Mouse (Mus musculus): ENCODE results near the gene Zfp386. TPM values are rescaled to one million over a fixed set of nuclear protein-coding genes. Genes with fewer than 3 reads are reported as not detected.

The Zfp386 gene
- polyA plus RNA-seq, 1 experiment, result 5.1 TPM

- Histone ChIP-seq H3K4me1 (ENCODE audit: control insufficient read depth, insufficient read depth, low read length) (no peaks in the 10 kb centered on the region), H3K4me3 (replicated peaks; ENCODE audit: extremely low read depth, low read depth, low read length) (no peak overlapping the region)
- 76% methylated on average over 8 of the region's 8 CpGs for WGBS
- DNase-seq, result no peak
- TF ChIP-seq CTCF (IDR thresholded peaks at IDR 0.05; ENCODE audit: insufficient read depth, low read length) (no peak), POLR2A (IDR thresholded peaks at IDR 0.05; ENCODE audit: borderline replicate concordance, extremely low read depth, low read depth, low read length) (no peak)
Observed at GRCm38 (mm10) chr12:116054342-116054741, 6.8 kb downstream of the Zfp386 start.

GRCm38 (mm10) chr12:116056112-116056511, 8.6 kb downstream of the Zfp386 start:
- WGBS, result 91% methylated on average over 3 of the region's 3 CpGs
- Histone ChIP-seq H3K4me1 (ENCODE audit: control insufficient read depth, insufficient read depth, low read length) (no peaks in the 10 kb centered on the region), H3K4me3 (replicated peaks; ENCODE audit: extremely low read depth, low read depth, low read length) (no peak overlapping the region)
- DNase-seq, result no peak
- TF ChIP-seq POLR2A (IDR thresholded peaks at IDR 0.05; ENCODE audit: borderline replicate concordance, extremely low read depth, low read depth, low read length), result no peak
- no peak for TF ChIP-seq CTCF (IDR thresholded peaks at IDR 0.05; ENCODE audit: insufficient read depth, low read length)

DNA sequence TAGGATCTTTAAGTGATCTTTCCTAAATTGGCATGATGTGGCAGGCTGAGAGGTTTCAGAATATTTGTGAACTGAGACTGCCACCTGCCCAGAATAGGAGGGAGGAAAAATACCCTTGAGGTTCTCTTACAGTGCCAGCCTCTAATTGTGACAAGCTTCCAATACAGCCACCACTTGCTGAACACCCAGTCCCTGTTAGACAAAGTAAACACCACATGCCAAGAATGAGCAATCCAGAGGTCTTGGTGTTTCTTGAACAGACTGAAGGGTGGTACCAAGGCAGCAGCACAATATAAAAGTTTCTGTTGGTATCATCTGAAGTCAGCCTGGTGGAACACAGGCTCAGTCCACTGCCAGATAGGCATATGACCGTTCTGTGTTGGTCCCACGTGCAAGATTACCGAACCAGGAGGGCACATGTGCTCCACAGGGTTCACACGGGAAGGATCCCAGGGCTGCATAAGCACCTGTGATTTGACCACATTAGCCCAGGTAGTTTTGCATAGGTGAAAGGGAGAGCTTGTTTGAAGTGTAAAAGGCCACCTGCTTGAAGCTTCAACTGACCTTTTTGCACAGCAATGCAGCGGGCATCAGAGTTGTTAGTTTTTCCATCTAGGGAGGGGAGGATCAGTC, 14.2 kb downstream of the Zfp386 start:
- Histone ChIP-seq H3K4me1 (ENCODE audit: control insufficient read depth, insufficient read depth, low read length) (no peaks in the 10 kb centered on the region), H3K4me3 (replicated peaks; ENCODE audit: extremely low read depth, low read depth, low read length) (no peak overlapping the region)
- WGBS, result 96% methylated on average over 5 of the region's 5 CpGs
- DNase-seq, result no peak
- TF ChIP-seq POLR2A (IDR thresholded peaks at IDR 0.05; ENCODE audit: borderline replicate concordance, extremely low read depth, low read depth, low read length) (no peak), CTCF (IDR thresholded peaks at IDR 0.05; ENCODE audit: insufficient read depth, low read length) (no peak)

GRCm38 (mm10) chr12:116062194-116062583, 14.7 kb downstream of the Zfp386 start:
- no peak overlapping the region for H3K4me3 ChIP-seq (replicated peaks; ENCODE audit: extremely low read depth, low read depth, low read length)
- DNase-seq, result no peak
- TF ChIP-seq POLR2A (IDR thresholded peaks at IDR 0.05; ENCODE audit: borderline replicate concordance, extremely low read depth, low read depth, low read length) (no peak), CTCF (IDR thresholded peaks at IDR 0.05; ENCODE audit: insufficient read depth, low read length) (no peak)
- WGBS, result 94% methylated on average over 2 of the region's 2 CpGs
- no peaks in the 10 kb centered on the region for H3K4me1 ChIP-seq (ENCODE audit: control insufficient read depth, insufficient read depth, low read length)

DNA sequence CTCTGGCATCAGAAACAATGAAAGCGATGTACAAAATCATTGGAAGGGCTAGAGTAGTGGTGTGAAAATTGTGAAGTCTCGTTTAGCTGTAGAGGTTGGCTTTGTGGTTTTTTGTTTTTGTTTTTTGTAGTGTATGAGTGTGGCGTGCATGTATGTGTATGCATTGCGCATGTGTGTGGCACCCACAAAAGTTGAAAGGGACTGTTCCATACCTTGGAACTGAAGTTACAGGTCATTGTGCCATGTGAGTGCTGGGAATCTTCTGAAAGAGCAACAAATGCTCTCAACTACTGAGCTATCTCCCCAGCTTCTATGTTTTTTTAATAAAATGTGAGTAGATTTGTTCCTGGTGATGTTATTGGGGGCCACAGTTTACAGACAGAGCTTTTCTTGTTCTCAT, 15.5 kb downstream of the Zfp386 start:
- H3K4me1 ChIP-seq (ENCODE audit: control insufficient read depth, insufficient read depth, low read length), result no peaks in the 10 kb centered on the region
- DNase-seq, result no peak
- TF ChIP-seq POLR2A (IDR thresholded peaks at IDR 0.05; ENCODE audit: borderline replicate concordance, extremely low read depth, low read depth, low read length), result no peak
- TF ChIP-seq CTCF (IDR thresholded peaks at IDR 0.05; ENCODE audit: insufficient read depth, low read length), result no peak
- WGBS, result 94% methylated on average over 4 of the region's 4 CpGs
- no peak overlapping the region for H3K4me3 ChIP-seq (replicated peaks; ENCODE audit: extremely low read depth, low read depth, low read length)

- TF ChIP-seq CTCF (IDR thresholded peaks at IDR 0.05; ENCODE audit: insufficient read depth, low read length) (peak; percentile 60; the same call in 1 of the 2 replicates), POLR2A (IDR thresholded peaks at IDR 0.05; ENCODE audit: borderline replicate concordance, extremely low read depth, low read depth, low read length) (no peak)
- peak; percentile 24 for DNase-seq
- H3K4me1 ChIP-seq (ENCODE audit: control insufficient read depth, insufficient read depth, low read length), result no peaks in the 10 kb centered on the region
- WGBS, result 19% methylated on average over 3 of the region's 3 CpGs
- no peak overlapping the region for H3K4me3 ChIP-seq (replicated peaks; ENCODE audit: extremely low read depth, low read depth, low read length)
Observed at GRCm38 (mm10) chr12:116071023-116071422, 23.5 kb downstream of the Zfp386 start.

DNA sequence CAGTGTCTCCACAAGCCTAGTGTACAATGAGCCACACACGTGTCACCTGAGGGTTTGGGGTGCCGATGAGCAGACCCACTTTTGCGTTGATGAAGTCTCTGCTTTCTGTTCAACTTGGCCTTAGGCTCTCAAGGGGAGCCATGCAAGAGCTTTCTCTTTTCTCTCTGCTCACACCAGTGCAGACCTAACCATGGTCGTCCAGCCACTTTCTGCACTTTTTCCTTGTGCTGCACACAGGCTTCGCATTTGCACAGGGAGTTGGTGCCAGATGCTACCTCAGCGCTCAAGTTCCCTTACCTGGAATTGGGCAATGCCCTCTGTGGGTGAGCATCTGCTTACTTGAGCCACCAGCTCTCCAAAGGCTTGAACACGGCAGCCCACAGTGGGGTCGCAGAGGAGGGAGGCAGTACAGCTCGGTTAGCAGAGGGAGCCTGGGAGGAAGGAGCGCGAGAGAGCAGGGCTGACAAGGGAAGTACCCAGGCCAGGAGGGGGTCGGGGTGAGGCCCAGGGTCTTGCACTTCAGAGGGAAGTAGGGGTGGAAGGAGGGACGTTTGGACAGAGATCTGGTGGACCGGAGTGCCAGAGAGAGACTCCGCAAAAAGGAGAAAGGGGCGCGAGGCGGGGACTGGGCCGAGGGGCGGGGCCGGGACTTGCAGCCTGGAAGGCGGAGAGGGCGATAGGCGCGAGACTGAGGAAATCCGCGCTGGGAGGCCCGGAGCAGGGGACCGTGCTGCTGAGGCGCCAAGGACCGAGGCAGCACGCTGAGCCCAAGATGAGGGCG, 29.7 kb downstream of the Zfp386 start, which contains the start of gene Vipr2:
Vipr2 (plus strand) TSS at position 653 of the 781 bp plus-strand sequence.
- peak within 1 kb of the TSS; percentile 64 for H3K4me3 ChIP-seq (replicated peaks; ENCODE audit: extremely low read depth, low read depth, low read length)
- 6% methylated on average over 33 of the region's 33 CpGs for WGBS
- peak; percentile 38 for DNase-seq
- TF ChIP-seq CTCF (IDR thresholded peaks at IDR 0.05; ENCODE audit: insufficient read depth, low read length) (no peak), POLR2A (IDR thresholded peaks at IDR 0.05; ENCODE audit: borderline replicate concordance, extremely low read depth, low read depth, low read length) (no peak)
- no peaks in the 10 kb centered on the region; the same call in 1 of the 2 replicates for H3K4me1 ChIP-seq (ENCODE audit: control insufficient read depth, insufficient read depth, low read length)

- no peak for DNase-seq
- H3K4me1 ChIP-seq (ENCODE audit: control insufficient read depth, insufficient read depth, low read length), result no peaks in the 10 kb centered on the region; the same call in 1 of the 2 replicates
- no peak for TF ChIP-seq POLR2A (IDR thresholded peaks at IDR 0.05; ENCODE audit: borderline replicate concordance, extremely low read depth, low read depth, low read length)
- TF ChIP-seq CTCF (IDR thresholded peaks at IDR 0.05; ENCODE audit: insufficient read depth, low read length), result no peak
- WGBS, result under 1% methylated on average over 24 of the region's 24 CpGs
- H3K4me3 ChIP-seq (replicated peaks; ENCODE audit: extremely low read depth, low read depth, low read length), result peak overlapping the region; percentile 64
Observed at GRCm38 (mm10) chr12:116077855-116078366, 30.4 kb downstream of the Zfp386 start.

DNA sequence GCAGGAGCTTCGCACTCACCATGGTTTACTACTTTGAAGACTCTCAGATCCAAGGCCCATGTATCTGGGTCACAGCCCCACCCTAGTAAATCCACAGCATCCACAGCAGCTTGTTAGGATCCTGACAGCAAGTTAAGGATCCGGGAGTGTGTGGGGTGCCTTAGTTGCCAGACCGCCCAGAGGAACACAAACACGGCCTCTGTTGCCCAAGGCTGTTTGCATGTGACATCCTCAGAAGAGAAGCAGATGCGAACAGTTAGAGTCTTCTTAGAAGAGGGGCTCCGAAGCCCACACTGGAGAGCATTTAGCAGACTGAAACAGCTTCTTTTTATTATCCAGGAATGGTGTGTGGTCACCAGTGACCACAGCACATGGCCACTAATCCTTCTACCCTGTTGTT, 35.6 kb downstream of the Zfp386 start:
- TF ChIP-seq CTCF (IDR thresholded peaks at IDR 0.05; ENCODE audit: insufficient read depth, low read length), result no peak
- TF ChIP-seq POLR2A (IDR thresholded peaks at IDR 0.05; ENCODE audit: borderline replicate concordance, extremely low read depth, low read depth, low read length), result no peak
- Histone ChIP-seq H3K4me1 (ENCODE audit: control insufficient read depth, insufficient read depth, low read length) (no peaks in the 10 kb centered on the region), H3K4me3 (replicated peaks; ENCODE audit: extremely low read depth, low read depth, low read length) (no peak overlapping the region)
- DNase-seq, result no peak
- WGBS, result 75% methylated on average over 6 of the region's 6 CpGs

Measured in lung, adult 2 months (tissue).